Mouse (Mus musculus) lung, embryonic 16.5 days (tissue): ENCODE measurements around the gene Sema7a. TPM values are rescaled to one million over a fixed set of nuclear protein-coding genes. Genes with fewer than 3 reads are reported as not detected.

Experiments
- ATAC-seq: fragments of 200-750 bp; cut with Nextera tagmentation; 2 replicates; pipeline ENCODE4 v1.8.0; 2017; ENCODE audit warnings: low read depth, mild to moderate bottlenecking, moderate library complexity
- H3K27ac ChIP-seq: fragments of 300-500 bp; sonication (generic); 2 replicates; pipeline ENCODE4 v1.5.1; 2014; ENCODE audit warnings: mild to moderate bottlenecking, control low read depth, low read length
- H3K27me3 ChIP-seq: fragments of 300-500 bp; sonication (generic); 2 replicates; pipeline ENCODE4 v1.6.1; 2014; ENCODE audit warnings: low read depth, low read length, mixed read lengths; ENCODE audit not compliant: control insufficient read depth, insufficient read depth
- H3K36me3 ChIP-seq: fragments of 300-500 bp; sonication (generic); 2 replicates; pipeline ENCODE4 v1.6.1; 2014; ENCODE audit warnings: low read length; ENCODE audit not compliant: control insufficient read depth, insufficient read depth
- H3K4me1 ChIP-seq: fragments of 300-500 bp; sonication (generic); replicated peaks from 2 replicates; pipeline ENCODE4 v1.6.1; 2014; ENCODE audit warnings: low read length, mixed read lengths; ENCODE audit not compliant: control insufficient read depth, insufficient read depth
- H3K4me2 ChIP-seq: fragments of 300-500 bp; sonication (generic); 2 replicates; pipeline ENCODE4 v1.6.1; 2014; ENCODE audit warnings: low read depth, low read length, control low read depth
- H3K4me3 ChIP-seq: fragments of 300-500 bp; sonication (generic); 2 replicates; pipeline ENCODE4 v1.5.1; 2014; ENCODE audit warnings: mild to moderate bottlenecking, low read length, control low read depth
- H3K9ac ChIP-seq: fragments of 300-500 bp; sonication (generic); 2 replicates; pipeline ENCODE4 v1.6.1; 2014; ENCODE audit warnings: low read length, control low read depth
- H3K9me3 ChIP-seq: fragments of 300-500 bp; sonication (generic); 2 replicates; pipeline ENCODE4 v1.6.1; 2016; ENCODE audit warnings: low read length; ENCODE audit not compliant: control insufficient read depth
- WGBS: fragments of 180-500 bp; shearing (Covaris S2); extraction: QIAGEN DNeasy Blood & Tissue Kit; methylation state at CpG from one replicate; pipeline ENCODE4 v1.1.7; 2014; 5-methylcytosine and 5-hydroxymethylcytosine counted together
- polyA plus RNA-seq: library from polyadenylated mRNA; unstranded; fragments of >200 nt; fragmentation: Nextera tagmentation; extraction: Ambion mirVana; gene quantifications from 2 replicates; pipeline ENCODE4 v1.2.1, GENCODE M21; 2015

Sema7a gene
- 0.74 and 0.93 TPM in 2 replicates for polyA plus RNA-seq

GRCm38 (mm10) chr9:57939431-57940348 lies at the start of gene Sema7a:
Gene Sema7a (plus strand): TSS chr9:57940112.
- Histone ChIP-seq H3K9ac (peak within 1 kb of the TSS; percentile 71), H3K4me2 (peak within 1 kb of the TSS; percentile 99), H3K9me3 (no peaks in the 10 kb centered on the region), H3K27ac (no peak within 1 kb of the TSS), H3K4me3 (peak within 1 kb of the TSS; percentile 76), H3K4me1 (peaks cover 7% of the 10 kb centered on the region), H3K36me3 (no peaks in the 10 kb centered on the region), H3K27me3 (peaks cover 31% of the 10 kb centered on the region)
- peak; percentile 89 for ATAC-seq
- 2% methylated on average over 53 of the region's 60 CpGs for WGBS

- WGBS = 27% methylated on average over 10 of the region's 10 CpGs
- H3K36me3 ChIP-seq = no peaks in the 10 kb centered on the region
- H3K4me1 ChIP-seq = no peaks in the 10 kb centered on the region
- no peak overlapping the region for H3K4me3 ChIP-seq
- H3K4me2 ChIP-seq = no peak overlapping the region
- ATAC-seq = no peak
- H3K27me3 ChIP-seq = no peaks in the 10 kb centered on the region
- no peak overlapping the region for H3K27ac ChIP-seq
- no peak overlapping the region for H3K9ac ChIP-seq
- no peaks in the 10 kb centered on the region for H3K9me3 ChIP-seq
These were observed 39.4 kb upstream of the Sema7a start for GRCm38 (mm10) chr9:57900478-57900877.

- ATAC-seq = no peak
- no peaks in the 10 kb centered on the region for H3K4me1 ChIP-seq
- no peak overlapping the region for H3K4me3 ChIP-seq
- H3K9me3 ChIP-seq = no peaks in the 10 kb centered on the region
- H3K36me3 ChIP-seq = no peaks in the 10 kb centered on the region
- no peak overlapping the region for H3K4me2 ChIP-seq
- no peak overlapping the region for H3K27ac ChIP-seq
- WGBS = 25% methylated on average over 9 of the region's 9 CpGs
- no peak overlapping the region for H3K9ac ChIP-seq
- H3K27me3 ChIP-seq = no peaks in the 10 kb centered on the region
These were observed 38.7 kb upstream of the Sema7a start for GRCm38 (mm10) chr9:57901197-57901596.

- no peak overlapping the region for H3K9ac ChIP-seq
- H3K36me3 ChIP-seq = no peaks in the 10 kb centered on the region
- H3K27me3 ChIP-seq = no peaks in the 10 kb centered on the region
- H3K9me3 ChIP-seq = no peaks in the 10 kb centered on the region
- ATAC-seq = no peak
- H3K4me3 ChIP-seq = no peak overlapping the region
- no peak overlapping the region for H3K4me2 ChIP-seq
- H3K4me1 ChIP-seq = no peaks in the 10 kb centered on the region
- 76% methylated on average over 3 of the region's 3 CpGs for WGBS
- no peak overlapping the region for H3K27ac ChIP-seq
These were observed 38.3 kb upstream of the Sema7a start for GRCm38 (mm10) chr9:57901601-57902000.

GRCm38 (mm10) chr9:57902132-57902531 lies 37.8 kb upstream of the Sema7a start:
- H3K27me3 ChIP-seq = no peaks in the 10 kb centered on the region
- no peaks in the 10 kb centered on the region for H3K9me3 ChIP-seq
- H3K4me1 ChIP-seq = no peaks in the 10 kb centered on the region
- H3K4me3 ChIP-seq = no peak overlapping the region
- no peak overlapping the region for H3K27ac ChIP-seq
- ATAC-seq = no peak
- no peaks in the 10 kb centered on the region for H3K36me3 ChIP-seq
- no peak overlapping the region for H3K9ac ChIP-seq
- 73% methylated on average over 4 of the region's 4 CpGs for WGBS
- no peak overlapping the region for H3K4me2 ChIP-seq

GRCm38 (mm10) chr9:57903589-57904249 lies 36.2 kb upstream of the Sema7a start:
- 55% methylated on average over 8 of the region's 8 CpGs for WGBS
- H3K9me3 ChIP-seq = no peaks in the 10 kb centered on the region
- H3K4me3 ChIP-seq = no peak overlapping the region
- no peak overlapping the region for H3K9ac ChIP-seq
- no peak for ATAC-seq
- no peaks in the 10 kb centered on the region for H3K36me3 ChIP-seq
- H3K27me3 ChIP-seq = no peaks in the 10 kb centered on the region
- H3K4me2 ChIP-seq = no peak overlapping the region
- no peak overlapping the region for H3K27ac ChIP-seq
- no peaks in the 10 kb centered on the region for H3K4me1 ChIP-seq

- WGBS = 83% methylated on average over 5 of the region's 5 CpGs
- H3K4me1 ChIP-seq = no peaks in the 10 kb centered on the region
These were observed 35.7 kb upstream of the Sema7a start for GRCm38 (mm10) chr9:57904250-57904644.

GRCm38 (mm10) chr9:57907206-57907605 lies 32.7 kb upstream of the Sema7a start:
- no peak for ATAC-seq
- Histone ChIP-seq H3K4me1 (peaks cover 6% of the 10 kb centered on the region; the same call in 1 of the 2 replicates), H3K36me3 (no peaks in the 10 kb centered on the region), H3K27ac (no peak overlapping the region), H3K4me3 (no peak overlapping the region), H3K9ac (no peak overlapping the region), H3K27me3 (no peaks in the 10 kb centered on the region), H3K4me2 (no peak overlapping the region), H3K9me3 (no peaks in the 10 kb centered on the region)
- WGBS = 72% methylated on average over 6 of the region's 6 CpGs

More at GRCm38 (mm10) chr9:57904250-57904644, 35.7 kb upstream of the Sema7a start:
- H3K9me3 ChIP-seq = no peaks in the 10 kb centered on the region
- ATAC-seq = no peak
- no peaks in the 10 kb centered on the region for H3K36me3 ChIP-seq
- no peaks in the 10 kb centered on the region for H3K27me3 ChIP-seq
- H3K27ac ChIP-seq = no peak overlapping the region
- no peak overlapping the region for H3K9ac ChIP-seq
- no peak overlapping the region for H3K4me3 ChIP-seq
- no peak overlapping the region for H3K4me2 ChIP-seq
